Mouse (Mus musculus) liver, embryonic 14.5 days (tissue): Measurements from ENCODE around the gene Rab3gap1.

Source experiments
- CTCF ChIP-seq: IDR thresholded peaks from 2 replicates; pipeline ENCODE4 v1.5.1; 2016; ENCODE audit warnings: antibody characterized with exemption, low read depth, control low read depth
- EP300 ChIP-seq: IDR thresholded peaks from 2 replicates; pipeline ENCODE4 v1.6.1; 2016; ENCODE audit warnings: antibody characterized with exemption, low read depth

GRCm38 (mm10) chr1:127854486-127855222 is 13.9 kb upstream of the Rab3gap1 start, which contains the start of gene Map3k19:
- TF ChIP-seq CTCF (no peak), EP300 (no peak)
